ENCODE assay signal across 8 mouse cellular contexts in the genomic region with DNA sequence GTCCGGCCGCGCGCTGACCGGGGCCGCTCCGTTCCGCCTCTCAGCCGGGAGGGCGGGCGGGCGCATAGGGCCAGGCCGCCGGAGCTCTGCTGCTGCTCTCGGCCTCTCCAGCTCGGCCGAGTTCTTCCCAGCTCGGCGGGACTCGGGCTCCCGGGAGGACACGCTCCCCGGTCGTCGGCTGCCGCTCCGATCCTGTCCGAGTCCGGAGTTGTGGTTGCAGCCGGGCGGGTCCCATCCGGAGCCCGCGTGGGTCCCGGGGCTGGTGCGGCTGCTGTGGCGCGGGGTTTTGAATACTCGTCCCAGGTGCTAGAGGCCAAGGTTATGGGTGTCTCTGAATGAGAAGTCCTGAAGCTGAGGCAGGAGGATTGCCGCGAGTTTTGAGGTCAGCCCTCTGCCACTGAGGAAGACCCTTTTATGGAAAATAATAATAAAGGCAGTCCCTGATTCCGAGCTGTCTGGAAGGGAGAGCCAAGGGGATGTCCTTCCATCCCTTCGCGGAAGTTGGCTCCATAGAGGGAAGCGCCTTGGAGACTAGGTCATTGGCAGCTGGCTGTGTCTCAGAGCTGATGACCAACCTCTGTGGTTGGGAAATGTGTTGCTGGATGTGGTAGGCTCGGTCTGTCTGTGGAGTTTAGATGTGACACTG. TPM values are rescaled to one million over a fixed set of nuclear protein-coding genes. Genes with fewer than 3 reads are reported as not detected.
DNase-seq lines count a peak whose midpoint lies in the region; ATAC-seq lines count a peak whose summit lies in the region.

No protein-coding gene starts in this region.

- H3K4me3 ChIP-seq in hindbrain, embryonic 15.5 days, result peak overlapping the region; percentile 87
- peak overlapping the region; percentile 93 for H3K4me3 ChIP-seq in liver, embryonic 12.5 days

- no peaks in the 10 kb centered on the region for H3K36me3 ChIP-seq in hindbrain, embryonic 15.5 days
- no peaks in the 10 kb centered on the region for H3K36me3 ChIP-seq in liver, embryonic 12.5 days

- H3K4me1 ChIP-seq in hindbrain, embryonic 15.5 days (replicated peaks), result peaks cover 27% of the 10 kb centered on the region
- H3K4me1 ChIP-seq in liver, embryonic 12.5 days, result peaks cover 74% of the 10 kb centered on the region

- DNase-seq in retina, embryonic 14.5 days (ENCODE audit: low spot score), result peak; percentile 31
- no peak for DNase-seq in retina, postnatal 1 day
- peak; percentile 23 to 42 for DNase-seq in adrenal gland, postnatal 4 days (ENCODE audit: low spot score in 2 of 2)
- DNase-seq in monocyte, adult 2 months (ENCODE audit: low read depth in 1 of 2, low spot score in 2 of 2), result peak; percentile 35 to 65
- DNase-seq in thymus, postnatal 14 days, result peak; percentile 66

- H3K9me3 ChIP-seq in hindbrain, embryonic 15.5 days, result no peaks in the 10 kb centered on the region
- no peaks in the 10 kb centered on the region for H3K9me3 ChIP-seq in liver, embryonic 12.5 days (replicated peaks)

- H3K27ac ChIP-seq in hindbrain, embryonic 15.5 days (replicated peaks), result peak overlapping the region; percentile 89
- H3K27ac ChIP-seq in liver, embryonic 12.5 days, result peak overlapping the region; percentile 100

- ATAC-seq in frontal cortex, adult (ENCODE audit: low TSS enrichment), result peak; percentile 42
- peak; percentile 27 for ATAC-seq in hindbrain, embryonic 15.5 days (ENCODE audit: low FRiP score, low read depth)
- peak; percentile 48 for ATAC-seq in liver, embryonic 12.5 days

- peak overlapping the region; percentile 66 for H3K4me2 ChIP-seq in hindbrain, embryonic 15.5 days
- H3K4me2 ChIP-seq in liver, embryonic 12.5 days, result peak overlapping the region; percentile 82

- H3K27me3 ChIP-seq in hindbrain, embryonic 15.5 days, result no peaks in the 10 kb centered on the region
- H3K27me3 ChIP-seq in liver, embryonic 12.5 days (replicated peaks), result no peaks in the 10 kb centered on the region

- WGBS in hindbrain, embryonic 15.5 days, result 1% methylated on average over 39 of the region's 46 CpGs
- WGBS in liver, embryonic 12.5 days (ENCODE audit: insufficient replicate concordance), result 1% methylated on average over 46 of the region's 46 CpGs

- H3K9ac ChIP-seq in hindbrain, embryonic 15.5 days, result peak overlapping the region; percentile 82
- H3K9ac ChIP-seq in liver, embryonic 12.5 days, result peak overlapping the region; percentile 97

RNA-seq across cellular contexts. Expression of gene Rabgef1, which starts 0.5 kb away (rescaled TPM):
- total RNA-seq in adrenal gland, postnatal 4 days (2021), result 10 to 100 TPM; 36.5 to 43.2 TPM
- 39.8 and 40.6 TPM in 2 replicates for polyA plus RNA-seq in hindbrain, embryonic 15.5 days (2015; fragmentation: Nextera tagmentation; extraction: Ambion mirVana)
- 31.9 and 34.5 TPM in 2 replicates for polyA plus RNA-seq in liver, embryonic 12.5 days (2016; fragmentation: Nextera tagmentation; extraction: Ambion mirVana)

RNA-seq across cellular contexts. Expression of gene Kctd7, which starts 27.4 kb away (rescaled TPM):
- 1 to 10 TPM; 7.8 to 9.4 TPM for total RNA-seq in adrenal gland, postnatal 4 days (2021)
- polyA plus RNA-seq in hindbrain, embryonic 15.5 days (2015; fragmentation: Nextera tagmentation; extraction: Ambion mirVana), result 17.7 and 18.1 TPM in 2 replicates
- polyA plus RNA-seq in liver, embryonic 12.5 days (2016; fragmentation: Nextera tagmentation; extraction: Ambion mirVana), result 7.8 and 8.0 TPM in 2 replicates

RNA-seq across cellular contexts. Expression of gene Tmem248, which starts 44.8 kb away (rescaled TPM):
- 10 to 100 TPM; 56.0 to 61.9 TPM for total RNA-seq in adrenal gland, postnatal 4 days (2021)
- polyA plus RNA-seq in hindbrain, embryonic 15.5 days (2015; fragmentation: Nextera tagmentation; extraction: Ambion mirVana), result 23.6 and 26.2 TPM in 2 replicates
- polyA plus RNA-seq in liver, embryonic 12.5 days (2016; fragmentation: Nextera tagmentation; extraction: Ambion mirVana), result 45.4 and 46.4 TPM in 2 replicates
